Mouse (Mus musculus) adrenal gland, adult (tissue): Measurements from ENCODE around the gene Gcnt2.
"Not testable (repeated sequence)": the region's sequence is repeated elsewhere in the genome, so short reads cannot be mapped to it uniquely, and the experiment has no call there.

Experiments
- DNase-seq, 2 experiments: peaks; one replicate each; pipeline ENCODE4 v3.0.0; 2022 to 2023; ENCODE audit warnings: low spot score in 1 of 2; ENCODE audit not compliant: inconsistent age in 2 of 2

Gene Gcnt2

DNA sequence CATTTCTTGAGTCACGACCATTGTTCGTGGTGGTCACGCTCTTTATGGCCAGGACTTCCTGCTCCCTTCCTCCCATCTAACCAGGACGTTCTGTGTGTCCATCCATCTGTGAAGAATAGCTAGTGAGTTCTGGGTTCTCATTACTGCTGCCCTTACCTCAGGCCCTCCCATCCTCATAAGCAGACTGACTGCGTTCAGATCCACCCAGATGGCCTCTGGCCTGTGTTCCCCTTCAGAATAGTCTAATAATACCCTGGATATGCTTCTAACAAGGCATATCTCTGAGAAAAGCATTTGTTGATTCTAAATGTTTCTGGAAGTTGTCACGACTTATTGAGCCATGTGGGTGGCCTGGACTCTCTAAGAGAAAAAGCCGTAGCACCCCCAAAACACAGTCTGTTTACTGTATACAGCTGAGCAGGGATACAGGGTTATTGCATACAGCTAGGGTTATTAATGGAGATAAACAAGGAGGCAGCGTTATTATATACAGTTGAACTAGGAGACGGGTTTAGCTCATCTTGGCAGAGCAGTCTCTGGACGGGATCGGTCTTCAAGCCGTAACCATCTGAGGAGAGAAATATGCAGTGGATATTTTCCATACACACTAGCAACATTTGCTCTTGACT lies 42.4 kb downstream of the Gcnt2 start:
- no peak for DNase-seq

DNA sequence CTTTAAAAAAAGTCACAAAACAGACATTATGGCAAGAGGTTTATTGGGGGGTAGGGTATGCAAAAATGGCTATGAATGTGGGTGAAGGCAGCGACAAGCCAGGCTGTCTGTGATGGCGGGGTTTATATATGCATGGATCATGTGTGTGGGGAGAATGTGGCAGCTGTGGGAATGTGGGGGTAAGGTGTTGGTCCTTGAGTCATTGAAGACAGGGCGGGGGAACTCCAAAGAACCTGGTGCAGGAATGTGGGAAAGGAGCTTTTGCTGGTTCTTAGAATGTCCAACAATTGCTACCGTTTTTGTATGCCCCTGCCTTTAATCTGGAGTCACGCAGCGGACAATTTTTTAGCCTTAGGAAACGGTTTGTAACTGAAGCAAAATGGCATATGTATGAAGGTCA lies 44.5 kb downstream of the Gcnt2 start:
- no peak for DNase-seq

DNA sequence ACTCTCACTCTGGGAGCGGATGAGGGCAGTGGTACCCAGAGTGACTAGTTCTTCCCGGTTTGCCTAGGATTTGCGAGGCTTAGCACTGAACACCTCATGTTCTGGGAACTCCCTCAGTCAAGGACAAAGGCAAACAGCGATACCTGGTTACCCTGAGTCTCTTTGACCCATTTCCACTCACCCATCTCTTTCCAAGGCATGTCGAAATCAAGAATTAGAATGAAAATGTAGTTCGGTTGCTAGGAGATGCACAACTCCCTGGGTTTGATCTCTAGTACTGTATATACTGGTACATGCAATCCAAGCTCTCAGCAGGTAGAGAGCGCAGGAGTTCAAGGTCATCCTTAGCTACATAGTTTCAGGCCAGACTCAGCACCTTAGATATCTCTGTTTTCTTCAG lies 47.0 kb downstream of the Gcnt2 start:
- DNase-seq: no peak

DNA sequence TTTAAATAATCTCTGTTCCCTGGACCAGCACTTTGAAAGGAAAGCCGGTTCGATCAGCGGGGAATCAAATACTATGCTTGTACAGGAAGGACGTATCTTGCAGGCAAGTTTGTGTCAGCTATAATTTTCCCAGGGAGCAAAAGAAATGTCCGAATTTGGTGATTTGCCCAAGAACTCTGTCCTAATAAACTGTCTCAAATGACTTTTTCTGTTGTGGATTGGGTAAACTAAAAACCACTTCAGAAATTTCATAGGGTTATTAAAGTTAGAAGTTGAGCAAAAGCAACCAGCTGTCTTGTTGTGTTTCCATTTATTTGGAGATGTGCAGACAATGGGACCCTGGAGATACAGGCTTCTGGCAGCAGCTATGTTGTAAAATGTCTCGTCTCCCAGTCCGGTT lies 47.7 kb downstream of the Gcnt2 start:
- DNase-seq: no peak

DNA sequence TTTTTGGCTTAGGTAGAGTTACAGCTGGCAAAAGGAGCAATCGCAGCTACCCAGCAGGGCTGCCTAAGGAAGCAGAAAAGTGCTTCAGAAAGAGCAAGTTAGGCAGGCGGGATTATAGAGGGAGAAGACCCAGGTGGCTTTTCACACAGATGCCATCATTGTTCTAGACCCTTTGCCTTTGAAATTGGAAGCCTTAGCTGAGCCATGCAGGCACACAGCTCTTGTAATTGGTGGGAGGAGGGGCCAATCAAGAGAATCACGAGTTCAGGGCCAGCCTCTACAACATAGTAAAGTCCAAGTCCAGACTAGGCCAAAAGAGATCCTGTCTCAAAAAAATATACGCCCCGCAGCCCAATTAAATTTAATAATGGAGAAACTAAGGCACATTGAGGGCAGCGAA lies 48.5 kb downstream of the Gcnt2 start:
- DNase-seq: no peak

DNA sequence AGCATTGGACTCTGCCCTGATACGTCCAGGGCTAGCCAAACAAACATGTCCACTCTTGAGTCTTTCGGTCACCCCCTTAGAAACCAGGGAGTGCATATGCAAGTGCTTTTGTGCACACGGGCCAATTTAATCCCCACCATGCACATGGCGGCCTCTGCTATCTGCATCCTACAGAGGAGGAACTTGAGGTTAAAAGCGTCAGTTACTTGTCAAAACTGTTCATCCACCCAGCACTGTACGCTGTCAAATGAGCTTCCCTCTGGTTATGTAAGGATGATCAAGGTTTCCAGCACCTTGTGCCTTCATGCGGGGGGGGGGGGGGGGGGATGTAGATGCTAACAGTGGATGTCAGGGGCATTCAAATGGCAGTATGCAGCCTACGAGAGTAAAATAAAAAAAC lies 49.5 kb downstream of the Gcnt2 start:
- DNase-seq: no peak

DNA sequence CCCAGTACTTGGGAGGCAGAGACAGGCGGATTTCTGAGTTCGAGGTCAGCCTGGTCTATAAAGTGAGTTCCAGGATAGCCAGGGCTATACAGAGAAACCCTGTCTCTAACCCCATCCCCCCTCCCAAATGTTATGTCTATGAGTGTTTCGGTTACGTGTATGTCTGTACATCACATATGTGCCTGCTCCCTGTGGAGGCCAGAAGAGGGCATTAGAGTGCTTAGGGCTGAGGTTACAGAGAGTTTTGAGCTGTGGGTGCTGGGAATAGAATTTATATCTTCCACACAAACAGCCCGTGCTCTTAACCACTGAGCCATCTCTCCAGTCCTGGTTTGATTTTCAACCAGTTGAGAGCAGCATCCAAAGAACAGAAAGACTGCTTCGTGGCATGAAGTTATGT lies 50.5 kb downstream of the Gcnt2 start:
- DNase-seq: no peak

DNA sequence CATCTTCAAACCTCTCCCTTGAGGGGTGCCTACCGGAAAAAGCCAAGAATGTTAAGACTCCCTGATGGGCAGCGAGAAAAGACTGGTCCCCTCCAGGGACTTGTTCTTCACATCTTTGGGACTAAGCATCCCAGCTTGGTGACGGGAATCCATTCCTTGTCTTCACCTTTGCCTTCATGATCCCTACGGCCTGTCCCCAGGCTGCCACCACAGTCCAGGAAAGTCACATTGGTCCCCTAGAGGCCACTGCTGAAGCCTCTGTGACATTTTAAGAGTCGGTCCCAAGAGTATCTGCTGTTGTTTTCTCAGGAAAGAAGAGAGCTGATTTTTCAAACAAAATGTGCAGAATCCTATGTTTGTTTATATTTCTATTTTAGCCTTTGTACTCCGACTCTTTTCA lies 52.4 kb downstream of the Gcnt2 start:
- no peak for DNase-seq

DNA sequence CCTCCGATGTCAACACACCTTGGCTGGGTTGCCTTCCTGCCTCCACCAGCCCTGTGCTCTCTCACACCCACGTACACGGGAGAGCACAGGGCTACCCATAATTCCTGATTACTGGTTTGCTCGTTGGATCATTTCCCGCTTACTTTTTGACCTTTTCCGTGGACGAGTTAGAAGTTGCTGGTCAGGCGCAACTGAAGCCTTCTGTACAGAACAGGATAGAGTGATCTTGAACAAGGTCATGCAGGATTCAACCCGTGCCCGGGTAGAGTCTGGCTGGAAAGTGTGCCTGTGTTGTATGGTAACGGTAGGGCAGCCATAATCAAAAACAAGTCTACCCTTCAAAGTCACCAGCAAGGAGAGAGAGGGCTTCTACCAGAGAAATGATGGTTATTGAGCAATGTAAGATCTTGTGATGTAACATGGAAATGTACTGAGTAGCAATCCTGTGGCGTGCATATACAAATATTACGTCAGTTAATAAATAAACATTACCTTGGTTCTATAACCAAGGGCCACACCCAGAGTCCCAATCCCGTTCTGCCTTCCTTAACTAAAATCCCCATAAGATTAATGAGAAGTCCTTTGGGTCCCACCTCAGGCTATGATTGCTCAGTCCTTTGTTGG lies 54.0 kb downstream of the Gcnt2 start:
- DNase-seq: no peak

DNA sequence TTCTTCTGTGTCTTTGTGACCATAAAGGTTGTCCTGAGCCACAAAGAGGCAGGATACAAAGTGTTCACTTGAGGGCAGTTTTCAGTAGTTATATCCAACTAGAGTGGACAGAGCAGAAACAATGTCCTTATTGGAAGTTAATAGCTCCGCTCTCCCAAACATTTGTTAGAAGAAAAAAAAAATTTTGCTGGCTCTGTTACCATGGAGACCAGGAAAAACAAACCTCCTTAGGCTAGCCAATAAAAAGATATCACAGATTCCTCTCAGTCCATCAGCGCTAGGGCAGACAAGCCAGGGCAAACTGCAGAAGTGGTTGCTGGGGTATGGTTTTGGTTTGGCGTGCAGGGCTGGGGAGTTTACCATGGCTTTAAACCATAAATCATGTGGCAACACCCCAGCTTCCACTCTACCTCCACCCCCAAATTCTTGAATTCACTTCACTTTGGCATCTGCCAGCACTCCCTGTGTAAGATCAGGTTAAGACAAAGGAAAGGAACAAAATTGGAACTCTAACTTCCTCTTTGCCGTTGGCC lies 54.6 kb downstream of the Gcnt2 start:
- DNase-seq: no peak

DNA sequence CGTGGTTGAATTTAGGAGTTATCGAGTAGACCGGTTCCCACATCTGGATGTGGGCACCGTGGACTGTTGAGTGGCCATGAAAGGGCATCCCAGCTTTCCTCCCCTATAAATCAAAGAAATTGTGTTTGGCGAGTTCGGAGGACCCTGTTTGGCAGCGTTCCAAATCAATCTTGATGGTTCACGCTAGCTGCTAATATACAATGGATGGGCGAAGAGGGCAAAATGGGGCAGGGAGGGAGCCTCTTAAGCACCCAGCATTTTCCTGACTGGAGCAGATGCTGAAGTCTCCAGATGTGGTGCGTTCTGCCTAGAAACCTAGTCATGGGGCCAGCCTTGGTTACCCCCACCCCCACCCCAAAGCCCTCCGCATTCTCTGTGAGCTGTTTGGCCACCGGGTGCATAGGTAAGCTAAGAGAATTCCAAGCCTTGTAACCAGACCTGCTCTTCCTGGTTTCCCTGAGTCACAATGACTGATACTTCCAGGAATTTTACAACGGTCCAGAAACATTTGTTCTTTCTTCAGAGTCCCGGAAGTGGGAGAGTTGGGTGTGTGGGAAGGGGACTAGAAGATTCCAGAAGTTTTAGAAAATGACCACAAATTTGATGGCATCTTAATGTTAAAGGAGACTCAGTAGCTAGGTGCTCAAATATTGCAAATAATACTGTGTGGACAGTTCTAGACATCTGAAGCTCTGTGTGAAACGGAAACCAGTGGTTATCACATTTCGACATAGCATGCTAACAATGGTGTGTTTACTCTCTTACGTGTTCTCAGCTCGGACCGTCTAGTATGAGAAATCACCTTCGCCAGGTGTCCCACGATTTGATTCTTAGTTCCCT lies 57.0 kb downstream of the Gcnt2 start:
- DNase-seq: no peak

DNA sequence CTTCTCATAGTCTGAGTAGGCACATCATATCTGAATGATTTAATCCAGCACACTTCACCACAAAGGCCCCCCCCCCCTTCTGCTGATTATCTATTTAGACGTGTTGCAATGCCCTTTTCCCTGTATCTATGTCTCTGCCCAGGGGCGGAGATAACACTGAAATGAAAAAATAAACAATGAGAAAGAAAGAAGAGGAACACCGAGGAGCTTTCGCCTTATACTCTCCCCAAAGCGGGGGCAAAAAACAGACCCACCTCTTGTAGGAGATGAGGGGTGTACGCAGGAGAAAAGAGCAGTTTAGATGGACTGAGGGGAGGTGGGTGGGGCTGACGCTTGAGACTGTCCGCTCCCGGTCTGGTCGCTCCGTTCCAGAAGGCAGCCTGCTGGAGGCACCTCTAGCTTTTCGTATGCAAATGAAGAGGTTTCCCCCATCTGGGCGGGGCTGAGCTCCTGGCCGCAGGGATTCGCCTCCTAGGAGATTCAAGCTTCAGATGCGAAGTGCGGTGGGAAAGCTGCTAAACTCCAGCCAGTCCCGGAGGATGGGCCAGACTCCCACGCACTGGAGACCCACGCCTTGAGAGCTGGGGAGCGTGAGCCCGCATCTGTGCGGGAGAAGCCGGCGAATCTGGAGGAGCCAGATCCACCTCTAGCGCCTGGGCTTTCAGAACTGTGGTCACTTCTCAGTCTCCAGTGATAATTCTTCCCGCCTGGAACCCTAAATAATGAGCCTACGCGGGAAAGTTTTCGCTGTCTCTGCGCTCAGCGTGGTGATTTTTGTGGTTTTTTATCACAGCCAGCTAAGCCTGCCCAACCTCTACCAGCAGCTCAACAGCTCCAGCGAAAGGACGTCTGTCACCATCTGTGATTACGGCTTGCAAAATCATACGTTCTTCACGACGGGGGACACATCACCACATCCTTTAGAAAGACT lies 57.9 kb downstream of the Gcnt2 start:
- DNase-seq: peak; percentile 60 to 81

DNA sequence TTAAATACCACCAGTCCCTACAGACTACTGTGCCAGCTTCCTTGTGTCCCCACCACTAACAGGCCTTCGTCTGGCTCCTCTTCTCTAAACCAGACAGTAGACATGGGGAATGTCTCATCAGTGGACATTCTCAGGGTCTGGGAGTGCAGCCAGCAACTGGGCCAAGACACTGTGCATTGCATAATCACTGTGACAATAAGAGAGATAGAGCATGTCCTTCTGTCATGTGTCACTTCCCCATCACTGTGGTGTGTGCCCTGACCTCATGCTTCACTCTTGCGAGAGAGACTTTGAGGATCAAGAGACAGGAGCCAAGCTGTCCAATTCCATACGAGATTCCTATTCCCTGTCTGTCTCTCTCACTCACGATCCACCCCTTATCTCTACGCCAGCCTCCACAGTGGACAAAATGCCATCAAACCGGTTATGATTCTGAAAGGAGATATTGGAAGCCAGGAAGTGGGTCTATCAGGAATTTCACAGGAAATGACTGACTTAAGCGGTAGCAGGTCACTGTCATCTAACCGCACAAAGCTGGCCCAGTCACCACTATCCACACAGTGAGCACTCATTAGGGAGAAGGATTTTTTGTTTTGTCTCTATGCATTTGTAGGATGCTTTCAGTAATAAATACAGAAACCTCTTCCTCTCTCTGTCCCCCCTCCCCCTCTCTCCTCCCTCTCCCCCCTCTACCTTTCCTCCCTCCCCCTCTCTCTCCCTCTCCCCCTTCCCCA lies 61.9 kb downstream of the Gcnt2 start:
- peak; percentile 73 to 88 for DNase-seq

DNA sequence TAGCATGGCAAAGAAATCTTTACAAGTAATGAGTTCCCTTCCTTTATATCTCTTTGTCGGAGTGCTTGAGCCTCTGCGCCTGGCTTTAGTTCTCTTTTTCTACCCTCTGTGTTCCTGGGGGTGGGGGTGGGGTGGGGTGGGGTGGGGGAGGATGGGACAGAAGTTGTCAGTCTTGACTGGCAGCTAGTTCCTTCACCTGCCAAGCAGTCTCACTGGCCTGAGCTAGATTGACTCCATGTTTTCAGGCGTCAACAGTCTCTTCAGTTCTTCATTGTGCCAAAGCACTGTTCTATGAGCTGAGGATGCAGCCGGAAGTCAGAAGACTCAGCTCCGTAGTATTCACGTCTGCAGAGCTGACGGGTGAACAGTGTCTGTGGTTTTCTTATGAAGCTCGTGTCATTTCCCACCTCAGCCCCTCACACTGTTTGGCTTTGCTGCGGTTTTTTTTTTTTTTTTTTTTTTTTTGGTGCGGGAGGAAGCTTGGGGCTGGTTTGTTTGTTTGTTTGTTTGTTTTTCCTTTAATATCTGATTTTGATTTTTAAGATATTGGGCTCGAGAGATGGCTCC lies 62.8 kb downstream of the Gcnt2 start:
- DNase-seq: no peak

DNA sequence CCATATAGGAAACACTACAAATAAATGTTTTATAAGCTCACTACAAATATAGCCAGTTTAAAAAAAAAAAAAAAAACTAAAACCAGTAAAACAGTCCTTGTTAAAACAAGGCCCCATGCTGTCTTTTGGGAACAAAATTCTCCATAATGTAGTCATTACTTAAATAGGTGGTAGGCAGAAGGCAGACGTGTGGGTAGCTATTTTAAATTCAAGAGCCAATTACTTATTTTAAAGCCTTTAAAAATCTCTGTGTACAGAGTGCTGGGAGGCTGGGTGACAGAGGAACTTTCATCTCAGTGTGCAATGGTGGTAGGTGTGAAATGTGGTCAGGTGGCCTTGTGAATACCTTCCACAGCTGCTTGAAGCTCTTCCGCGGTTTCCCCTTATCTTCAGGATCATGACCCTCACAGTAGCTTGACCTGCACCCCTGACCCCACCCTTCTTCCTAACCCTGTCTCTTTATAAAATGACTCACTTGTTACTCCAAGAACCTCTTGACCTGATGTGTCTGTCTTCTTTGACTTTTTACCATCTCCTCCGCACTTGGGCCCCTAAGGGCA lies 64.3 kb downstream of the Gcnt2 start:
- no peak for DNase-seq

DNA sequence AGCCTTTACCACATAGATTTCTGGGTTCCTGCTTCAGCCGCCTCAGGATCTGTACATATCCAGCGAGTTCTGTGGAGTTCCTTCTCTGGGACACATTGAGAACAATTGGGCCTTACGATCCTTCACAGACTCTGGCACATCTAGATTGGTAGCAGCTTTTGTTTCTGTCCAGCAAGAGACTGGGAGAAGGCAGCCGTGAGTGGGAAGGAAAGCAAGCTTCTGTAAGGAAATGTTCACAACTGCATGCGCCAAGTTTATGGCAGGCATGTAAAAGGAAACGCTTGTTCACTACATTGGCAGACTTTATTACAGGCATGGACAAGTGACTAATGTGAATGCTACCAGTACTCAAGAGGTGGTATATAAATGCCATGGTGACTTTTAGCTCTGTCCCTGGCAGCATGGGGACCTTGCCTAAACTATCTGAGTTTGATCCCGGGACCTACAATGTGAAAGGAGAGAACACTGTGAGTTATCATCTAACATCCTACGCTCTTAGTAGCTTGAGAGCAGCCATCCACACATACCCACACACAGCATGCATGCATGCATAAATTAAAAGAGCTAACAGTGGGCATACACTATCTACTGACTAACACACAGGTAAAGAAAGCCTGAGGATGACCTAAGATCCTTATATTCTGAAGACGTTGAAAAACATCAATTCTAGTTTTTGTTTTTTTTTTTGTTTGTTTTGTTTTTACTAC lies 68.8 kb downstream of the Gcnt2 start:
- DNase-seq: no peak

DNA sequence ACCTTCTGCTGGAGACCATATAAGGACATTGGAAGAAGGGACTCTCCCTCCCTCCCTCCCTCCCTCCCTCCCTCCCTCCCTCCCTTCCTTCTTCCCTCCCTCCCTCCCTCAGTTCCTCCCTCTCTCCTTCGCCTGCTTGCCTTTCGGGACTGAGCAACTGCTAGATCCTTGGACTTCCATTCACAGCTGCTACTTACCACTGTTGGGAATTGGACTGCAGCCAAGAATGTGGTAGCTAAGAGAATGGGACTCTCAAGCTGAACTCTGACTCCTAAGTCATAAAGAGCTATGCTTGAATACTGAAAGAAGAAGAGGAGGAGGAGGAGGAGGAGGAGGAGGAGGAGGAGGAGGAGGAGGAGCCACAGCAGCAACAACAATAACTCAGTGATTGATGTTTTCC lies 72.3 kb downstream of the Gcnt2 start:
- DNase-seq: not testable (repeated sequence)

DNA sequence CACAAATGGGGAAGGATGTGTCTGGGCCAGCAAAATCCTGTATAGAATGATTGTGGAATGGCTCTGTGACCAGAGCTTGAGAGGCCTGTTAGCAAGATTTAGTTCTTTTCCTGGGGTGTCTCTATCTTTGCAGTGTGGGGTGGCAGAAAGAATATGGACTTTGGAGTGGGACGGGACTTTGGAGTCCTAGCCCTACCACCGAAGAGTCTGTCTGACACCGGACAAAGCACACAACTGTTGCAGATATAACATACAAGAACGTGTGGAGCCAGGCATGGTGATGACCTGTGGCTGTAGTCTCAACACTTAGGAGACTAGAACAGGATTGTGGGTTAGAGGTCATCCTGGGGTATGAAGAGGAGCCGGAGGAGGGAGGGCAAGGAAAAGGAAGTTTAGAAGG lies 73.0 kb downstream of the Gcnt2 start:
- no peak for DNase-seq

DNA sequence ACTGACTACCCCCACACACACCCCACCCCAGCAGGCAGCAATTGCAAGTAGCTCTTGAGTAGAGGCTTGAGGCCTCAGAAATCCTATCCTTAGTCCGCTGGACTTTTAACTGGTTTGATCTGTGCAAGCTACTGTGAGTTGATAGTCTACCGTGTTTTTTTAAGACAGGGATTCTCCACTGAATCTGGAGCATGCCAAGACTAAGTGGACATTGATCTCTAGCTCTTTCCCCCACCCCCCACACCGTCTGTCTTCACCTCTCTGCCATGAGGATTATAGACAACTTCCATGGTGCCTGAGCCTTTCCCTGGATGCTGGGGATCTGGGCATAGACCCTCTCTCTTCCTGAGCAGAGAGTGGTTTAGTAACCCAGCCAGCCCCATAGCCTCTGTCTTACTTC lies 74.8 kb downstream of the Gcnt2 start:
- no peak for DNase-seq
